Mouse (Mus musculus) mouse trophoblast stem cell (cell line): ENCODE data around the gene Rpl23.

Experiments
- in situ Hi-C, 2 experiments: fragments of 300-500 bp; cut with MseI, MboI; formaldehyde crosslinking; loops; 2 replicates in 1 of 2; 3 replicates in 1 of 2; pipeline ENCODE4 v1.15.1; 2025

Rpl23 gene

GRCm38 (mm10) chr11:97799994-97800690 lies 17.9 kb upstream of the Rpl23 start:
- in situ Hi-C loops, result loop anchor here in 1 of 2 experiments (10.0 kb wide), 1 partner anchor 75 kb away; no protein-coding TSS in a partner anchor

- in situ Hi-C loops, result loop anchor here in 1 of 2 experiments (10.0 kb wide), 1 partner anchor 75 kb away; no protein-coding TSS in a partner anchor
Observed at GRCm38 (mm10) chr11:97799146-97799993, 17.1 kb upstream of the Rpl23 start.

- in situ Hi-C loops, result loop anchor here in 1 of 2 experiments (10.0 kb wide), 1 partner anchor 76 kb away; no protein-coding TSS in a partner anchor
Observed at GRCm38 (mm10) chr11:97798782-97799145, 16.5 kb upstream of the Rpl23 start, which contains the start of gene Lasp1. TSS of gene Lasp1 (plus strand) at chr11:97799000.

- in situ Hi-C loops, result loop anchor here in 1 of 2 experiments (10.0 kb wide), 1 partner anchor 77 kb away; no protein-coding TSS in a partner anchor
Observed at GRCm38 (mm10) chr11:97798083-97798435, 15.8 kb upstream of the Rpl23 start.

- in situ Hi-C loops, result loop anchor here in 1 of 2 experiments (10.0 kb wide), 1 partner anchor 77 kb away; no protein-coding TSS in a partner anchor
Observed at GRCm38 (mm10) chr11:97797369-97798082, 15.3 kb upstream of the Rpl23 start.

GRCm38 (mm10) chr11:97796910-97797309 lies 14.7 kb upstream of the Rpl23 start:
- in situ Hi-C loops, result loop anchor here in 1 of 2 experiments (10.0 kb wide), 1 partner anchor 78 kb away; no protein-coding TSS in a partner anchor

- in situ Hi-C loops, result loop anchor here (5.0 to 10.0 kb wide), 2 partner anchors 79 to 82 kb away; no protein-coding TSS in a partner anchor
Observed at GRCm38 (mm10) chr11:97793165-97793564, 10.9 kb upstream of the Rpl23 start.

GRCm38 (mm10) chr11:97790778-97791438 lies 8.7 kb upstream of the Rpl23 start:
- in situ Hi-C loops, result loop anchor here (5.0 to 10.0 kb wide), 2 partner anchors 81 to 84 kb away; no protein-coding TSS in a partner anchor

- in situ Hi-C loops, result loop anchor here (5.0 to 10.0 kb wide), 2 partner anchors 83 to 85 kb away; no protein-coding TSS in a partner anchor
Observed at GRCm38 (mm10) chr11:97789727-97790126, 7.5 kb upstream of the Rpl23 start.

GRCm38 (mm10) chr11:97787961-97788360 lies 5.7 kb upstream of the Rpl23 start:
- in situ Hi-C loops, result no loop called here

- in situ Hi-C loops, result no loop called here
Observed at GRCm38 (mm10) chr11:97782564-97782895, 293 bp upstream of the Rpl23 start.

GRCm38 (mm10) chr11:97781478-97781831 lies 782 bp downstream of the Rpl23 start:
- in situ Hi-C loops, result no loop called here

GRCm38 (mm10) chr11:97779968-97780701 lies 2.1 kb downstream of the Rpl23 start:
- in situ Hi-C loops, result no loop called here

- in situ Hi-C loops, result no loop called here
Observed at GRCm38 (mm10) chr11:97778918-97779317, 3.3 kb downstream of the Rpl23 start.

GRCm38 (mm10) chr11:97777129-97777529 lies 5.1 kb downstream of the Rpl23 start:
- in situ Hi-C loops, result no loop called here

- in situ Hi-C loops, result no loop called here
Observed at GRCm38 (mm10) chr11:97776497-97777128, 5.6 kb downstream of the Rpl23 start.

GRCm38 (mm10) chr11:97775808-97776496 lies 6.3 kb downstream of the Rpl23 start, which contains the start of gene 1700001P01Rik:
TSS of gene 1700001P01Rik (minus strand) at chr11:97775918.
- in situ Hi-C loops, result no loop called here

- in situ Hi-C loops, result no loop called here
Observed at GRCm38 (mm10) chr11:97775186-97775585, 7.1 kb downstream of the Rpl23 start.

GRCm38 (mm10) chr11:97771410-97771809 lies 10.8 kb downstream of the Rpl23 start:
- in situ Hi-C loops, result no loop called here
